Mouse (Mus musculus): ENCODE results near the gene Ncoa4.

DNA sequence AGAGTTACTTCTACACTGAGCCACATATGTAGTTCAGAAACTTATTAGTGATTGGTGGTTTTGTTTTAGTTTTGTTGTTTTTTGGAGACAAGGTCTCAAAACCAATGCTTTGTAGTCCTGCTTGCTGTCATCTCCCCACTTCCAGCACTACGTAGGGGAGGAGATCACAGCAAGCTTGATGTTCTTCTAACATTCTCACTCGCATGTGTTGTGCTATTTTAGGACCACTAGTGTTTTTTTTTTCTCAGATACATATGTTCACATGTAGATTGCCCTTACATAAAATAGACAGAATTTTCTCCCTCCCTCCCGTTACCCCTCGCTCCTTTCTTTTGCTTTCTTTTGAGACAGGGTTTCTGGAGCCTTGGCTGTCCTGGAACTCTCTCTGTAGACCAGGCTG is 10.5 kb downstream of the Ncoa4 start:
- TF ChIP-seq POLR2A (IDR thresholded peaks at IDR 0.05; ENCODE audit: control insufficient read depth, extremely low read depth, insufficient read depth, low read length, poor library complexity) (no peak), CTCF (IDR thresholded peaks at IDR 0.05; ENCODE audit: borderline replicate concordance, control insufficient read depth, extremely low read depth, insufficient read depth, low read length, poor library complexity) (no peak)

Measured in thymus, adult 2 months (tissue).